Mouse (Mus musculus): Measurements from ENCODE around the gene Ccdc3. TPM values are rescaled to one million over a fixed set of nuclear protein-coding genes. Genes with fewer than 3 reads are reported as not detected.

The Ccdc3 gene
- polyA plus RNA-seq, 1 experiment, result 0.96 TPM

GRCm38 (mm10) chr2:5185631-5186030, 48.1 kb downstream of the Ccdc3 start:
- Histone ChIP-seq H3K4me3 (ENCODE audit: extremely low read depth, insufficient read depth, insufficient read length) (no peak overlapping the region), H3K27ac (ENCODE audit: insufficient read depth, low read length) (no peak overlapping the region), H3K36me3 (ENCODE audit: control insufficient read depth, insufficient read depth, low read length) (no peaks in the 10 kb centered on the region), H3K4me1 (ENCODE audit: control insufficient read depth, insufficient read depth, insufficient read length) (no peaks in the 10 kb centered on the region), H3K27me3 (ENCODE audit: control insufficient read depth, insufficient read depth, low read length) (no peaks in the 10 kb centered on the region)
- 87% methylated on average over 3 of the region's 3 CpGs for WGBS
- no peak for DNase-seq (ENCODE audit: low read depth in 1 of 2, low spot score in 2 of 2)
- TF ChIP-seq POLR2A (IDR thresholded peaks at IDR 0.05; ENCODE audit: low read depth, low read length) (no peak), CTCF (IDR thresholded peaks at IDR 0.05; ENCODE audit: extremely low read depth, insufficient read depth, insufficient read length, insufficient replicate concordance) (no peak)

DNA sequence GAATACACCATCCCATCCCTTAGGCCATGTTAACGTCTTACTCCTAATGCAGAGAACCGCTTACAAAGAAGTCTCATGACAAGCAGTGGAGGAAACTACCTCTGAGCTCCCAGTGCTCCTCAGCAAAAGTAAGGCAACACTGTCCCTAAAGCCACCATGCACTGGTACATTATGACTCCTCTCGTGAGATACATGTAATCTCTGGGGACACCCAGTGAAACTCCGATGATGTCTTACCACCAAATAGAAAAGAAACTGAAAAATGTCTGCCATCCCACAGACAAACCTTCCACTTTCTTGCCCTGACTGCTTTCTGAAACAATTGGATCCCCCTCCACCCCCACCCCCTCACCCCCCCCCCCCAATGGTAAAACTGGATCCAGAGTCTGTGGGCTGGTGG, 54.6 kb downstream of the Ccdc3 start:
- no peak for TF ChIP-seq CTCF (IDR thresholded peaks at IDR 0.05; ENCODE audit: extremely low read depth, insufficient read depth, insufficient read length, insufficient replicate concordance)
- no peak for TF ChIP-seq POLR2A (IDR thresholded peaks at IDR 0.05; ENCODE audit: low read depth, low read length)
- Histone ChIP-seq H3K27me3 (ENCODE audit: control insufficient read depth, insufficient read depth, low read length) (no peaks in the 10 kb centered on the region), H3K27ac (ENCODE audit: insufficient read depth, low read length) (no peak overlapping the region), H3K4me3 (ENCODE audit: extremely low read depth, insufficient read depth, insufficient read length) (no peak overlapping the region), H3K36me3 (ENCODE audit: control insufficient read depth, insufficient read depth, low read length) (no peaks in the 10 kb centered on the region), H3K4me1 (ENCODE audit: control insufficient read depth, insufficient read depth, insufficient read length) (no peaks in the 10 kb centered on the region)
- DNase-seq (ENCODE audit: low read depth in 1 of 2, low spot score in 2 of 2), result no peak
- 79% methylated on average over 4 of the region's 4 CpGs for WGBS

DNA sequence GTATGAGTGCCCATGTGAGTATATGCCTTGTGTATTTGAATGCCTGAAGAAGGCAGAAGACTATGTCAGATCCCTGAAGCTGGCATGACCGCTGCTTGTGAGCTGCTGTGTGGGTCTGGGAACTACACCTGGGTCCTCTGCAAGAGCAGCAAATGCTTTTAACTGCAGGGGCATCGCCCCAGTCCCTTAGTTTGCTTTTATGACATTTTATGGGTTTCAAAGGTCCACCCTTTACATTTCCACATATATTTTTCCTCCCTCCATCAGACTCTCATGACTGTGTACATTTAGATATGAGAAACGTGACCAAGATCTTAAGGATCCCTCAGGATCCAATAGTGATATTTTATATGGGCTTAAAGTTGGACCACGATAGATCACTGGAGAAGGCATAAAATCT, 55.5 kb downstream of the Ccdc3 start:
- WGBS, result 82% methylated on average over 4 of the region's 4 CpGs
- Histone ChIP-seq H3K4me1 (ENCODE audit: control insufficient read depth, insufficient read depth, insufficient read length) (no peaks in the 10 kb centered on the region), H3K27me3 (ENCODE audit: control insufficient read depth, insufficient read depth, low read length) (no peaks in the 10 kb centered on the region), H3K27ac (ENCODE audit: insufficient read depth, low read length) (no peak overlapping the region), H3K4me3 (ENCODE audit: extremely low read depth, insufficient read depth, insufficient read length) (no peak overlapping the region), H3K36me3 (ENCODE audit: control insufficient read depth, insufficient read depth, low read length) (no peaks in the 10 kb centered on the region)
- TF ChIP-seq POLR2A (IDR thresholded peaks at IDR 0.05; ENCODE audit: low read depth, low read length), result no peak
- TF ChIP-seq CTCF (IDR thresholded peaks at IDR 0.05; ENCODE audit: extremely low read depth, insufficient read depth, insufficient read length, insufficient replicate concordance), result no peak
- no peak for DNase-seq (ENCODE audit: low read depth in 1 of 2, low spot score in 2 of 2)

GRCm38 (mm10) chr2:5194701-5195215, 57.2 kb downstream of the Ccdc3 start:
- TF ChIP-seq POLR2A (IDR thresholded peaks at IDR 0.05; ENCODE audit: low read depth, low read length), result no peak
- TF ChIP-seq CTCF (IDR thresholded peaks at IDR 0.05; ENCODE audit: extremely low read depth, insufficient read depth, insufficient read length, insufficient replicate concordance), result no peak
- Histone ChIP-seq H3K27me3 (ENCODE audit: control insufficient read depth, insufficient read depth, low read length) (no peaks in the 10 kb centered on the region), H3K4me1 (ENCODE audit: control insufficient read depth, insufficient read depth, insufficient read length) (no peaks in the 10 kb centered on the region), H3K27ac (ENCODE audit: insufficient read depth, low read length) (no peak overlapping the region), H3K36me3 (ENCODE audit: control insufficient read depth, insufficient read depth, low read length) (no peaks in the 10 kb centered on the region), H3K4me3 (ENCODE audit: extremely low read depth, insufficient read depth, insufficient read length) (no peak overlapping the region)
- 82% methylated on average over 6 of the region's 6 CpGs for WGBS
- no peak for DNase-seq (ENCODE audit: low read depth in 1 of 2, low spot score in 2 of 2)

- no peak for DNase-seq (ENCODE audit: low read depth in 1 of 2, low spot score in 2 of 2)
- Histone ChIP-seq H3K36me3 (ENCODE audit: control insufficient read depth, insufficient read depth, low read length) (no peaks in the 10 kb centered on the region), H3K27ac (ENCODE audit: insufficient read depth, low read length) (no peak overlapping the region), H3K4me1 (ENCODE audit: control insufficient read depth, insufficient read depth, insufficient read length) (no peaks in the 10 kb centered on the region), H3K27me3 (ENCODE audit: control insufficient read depth, insufficient read depth, low read length) (no peaks in the 10 kb centered on the region), H3K4me3 (ENCODE audit: extremely low read depth, insufficient read depth, insufficient read length) (no peak overlapping the region)
- 82% methylated on average over 4 of the region's 4 CpGs for WGBS
- TF ChIP-seq POLR2A (IDR thresholded peaks at IDR 0.05; ENCODE audit: low read depth, low read length), result no peak
- no peak for TF ChIP-seq CTCF (IDR thresholded peaks at IDR 0.05; ENCODE audit: extremely low read depth, insufficient read depth, insufficient read length, insufficient replicate concordance)
These were observed 59.9 kb downstream of the Ccdc3 start for GRCm38 (mm10) chr2:5197486-5197885.

DNA sequence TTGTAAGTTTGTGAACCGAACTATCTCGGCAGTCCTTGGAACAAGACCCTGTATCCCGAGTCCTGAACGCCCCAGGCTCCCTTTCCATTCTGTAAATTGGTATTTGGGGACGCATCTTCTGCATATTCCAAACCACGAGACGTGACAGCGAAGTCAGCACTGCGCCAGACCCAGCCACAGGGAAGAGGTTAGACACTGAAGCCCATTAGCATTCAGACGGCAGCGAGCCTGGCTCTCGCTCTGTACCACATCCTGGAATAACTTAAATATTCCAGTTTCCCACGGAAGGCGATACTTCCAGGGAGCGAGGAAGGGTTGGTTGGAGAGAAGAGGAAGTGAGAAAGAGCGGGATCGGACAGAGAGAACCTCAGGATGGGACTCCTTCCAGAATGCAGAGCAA, 61.7 kb downstream of the Ccdc3 start:
- Histone ChIP-seq H3K27me3 (ENCODE audit: control insufficient read depth, insufficient read depth, low read length) (no peaks in the 10 kb centered on the region), H3K4me1 (ENCODE audit: control insufficient read depth, insufficient read depth, insufficient read length) (no peaks in the 10 kb centered on the region), H3K4me3 (ENCODE audit: extremely low read depth, insufficient read depth, insufficient read length) (no peak overlapping the region), H3K27ac (ENCODE audit: insufficient read depth, low read length) (no peak overlapping the region), H3K36me3 (ENCODE audit: control insufficient read depth, insufficient read depth, low read length) (no peaks in the 10 kb centered on the region)
- 87% methylated on average over 17 of the region's 17 CpGs for WGBS
- no peak for TF ChIP-seq CTCF (IDR thresholded peaks at IDR 0.05; ENCODE audit: extremely low read depth, insufficient read depth, insufficient read length, insufficient replicate concordance)
- no peak for TF ChIP-seq POLR2A (IDR thresholded peaks at IDR 0.05; ENCODE audit: low read depth, low read length)
- DNase-seq (ENCODE audit: low read depth in 1 of 2, low spot score in 2 of 2), result no peak

DNA sequence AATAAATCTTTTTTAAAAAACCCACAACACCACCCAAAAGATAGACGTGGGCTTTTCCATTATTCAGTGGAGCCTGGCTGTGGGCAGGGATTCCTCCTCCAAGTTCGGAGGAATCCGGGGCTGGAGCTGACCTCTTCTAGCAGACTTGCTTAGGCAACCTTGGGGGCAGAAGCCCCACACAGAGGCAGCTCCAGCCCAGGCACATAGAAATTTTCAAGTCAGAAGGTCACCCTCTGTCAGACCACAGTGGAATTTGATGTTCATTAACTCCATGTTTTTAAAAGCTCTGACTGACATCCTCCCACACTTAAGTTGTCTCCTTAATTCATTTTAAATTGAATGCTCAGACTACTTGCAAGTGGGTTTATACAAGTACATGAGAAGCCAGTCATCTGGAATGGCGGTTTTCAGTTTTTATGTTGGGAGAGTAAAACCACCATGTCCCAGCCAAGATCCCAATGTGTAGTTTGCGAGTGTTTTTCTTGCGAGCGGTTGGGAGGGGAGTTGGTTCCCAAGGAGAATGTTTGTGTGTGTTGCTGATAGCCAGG, 63.3 kb downstream of the Ccdc3 start:
- no peak for TF ChIP-seq CTCF (IDR thresholded peaks at IDR 0.05; ENCODE audit: extremely low read depth, insufficient read depth, insufficient read length, insufficient replicate concordance)
- TF ChIP-seq POLR2A (IDR thresholded peaks at IDR 0.05; ENCODE audit: low read depth, low read length), result no peak
- no peaks in the 10 kb centered on the region for H3K27me3 ChIP-seq (ENCODE audit: control insufficient read depth, insufficient read depth, low read length)
- WGBS, result 88% methylated on average over 7 of the region's 7 CpGs
- no peak overlapping the region for H3K4me3 ChIP-seq (ENCODE audit: extremely low read depth, insufficient read depth, insufficient read length)
- DNase-seq (ENCODE audit: low read depth in 1 of 2, low spot score in 2 of 2), result no peak
- H3K27ac ChIP-seq (ENCODE audit: insufficient read depth, low read length), result no peak overlapping the region
- no peaks in the 10 kb centered on the region for H3K36me3 ChIP-seq (ENCODE audit: control insufficient read depth, insufficient read depth, low read length)
- no peaks in the 10 kb centered on the region for H3K4me1 ChIP-seq (ENCODE audit: control insufficient read depth, insufficient read depth, insufficient read length)
